Mouse (Mus musculus) kidney, adult 10 weeks (tissue): ENCODE measurements around the gene C2cd2l. TPM values are rescaled to one million over a fixed set of nuclear protein-coding genes. Genes with fewer than 3 reads are reported as not detected.

ENCODE experiments used
- polyA plus RNA-seq: library from polyadenylated mRNA; stranded (reverse); fragments of 350-450 nt; fragmentation: Illumina TruSeq; extraction: RNeasy Lipid Tissue Mini Kit (QIAGEN cat#74804); gene quantifications from one replicate; pipeline ENCODE4 v1.2.3, GENCODE M21; 2014; ENCODE audit warnings: low read depth, low replicate concordance

Gene C2cd2l
- polyA plus RNA-seq, result 3.3 TPM

GRCm38 (mm10) chr9:44319887-44320798 lies at the start of gene C2cd2l:
Gene C2cd2l (minus strand): TSS chr9:44320285.

DNA sequence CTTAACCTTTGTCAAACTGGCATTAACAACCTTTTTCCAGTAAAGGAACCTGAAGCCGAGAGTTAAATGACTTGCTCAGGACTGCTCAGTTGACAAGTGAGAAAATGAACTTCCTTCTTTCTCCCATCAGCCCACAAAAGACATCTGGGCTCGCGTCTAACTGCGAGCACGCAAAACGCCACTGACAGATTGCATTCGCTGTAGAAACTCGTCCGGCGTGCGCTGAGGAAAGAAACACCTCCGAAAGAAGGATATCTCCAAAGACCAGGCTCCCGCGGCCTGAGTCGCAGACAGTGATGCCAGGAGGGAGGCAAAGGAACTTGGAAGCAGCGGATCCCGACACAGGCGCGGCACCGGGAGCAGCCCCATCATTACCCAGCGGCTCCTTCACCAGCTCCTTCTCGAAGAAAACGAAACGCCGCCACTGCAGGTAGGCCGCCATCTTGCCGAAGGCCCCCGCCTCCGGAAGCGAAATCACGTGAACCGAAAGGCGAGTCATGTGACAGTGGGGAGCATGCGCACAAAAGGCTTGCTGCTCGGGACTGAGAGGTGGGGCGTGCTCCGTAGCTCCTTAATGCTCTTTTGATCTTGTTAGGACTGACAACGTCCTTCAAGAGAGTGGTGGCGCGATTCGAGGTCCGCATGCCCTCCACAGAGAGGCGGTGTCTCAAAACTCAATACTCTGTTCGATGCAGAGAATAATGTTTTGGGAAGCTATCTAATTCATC lies 41.3 kb upstream of the C2cd2l start, which contains the start of gene Vps11:
Vps11 (minus strand) TSS at position 481 of the 728 bp plus-strand sequence.

GRCm38 (mm10) chr9:44343781-44344421 lies 23.8 kb upstream of the C2cd2l start, which contains the start of gene Hmbs:
Gene Hmbs (minus strand): TSS chr9:44344228.

DNA sequence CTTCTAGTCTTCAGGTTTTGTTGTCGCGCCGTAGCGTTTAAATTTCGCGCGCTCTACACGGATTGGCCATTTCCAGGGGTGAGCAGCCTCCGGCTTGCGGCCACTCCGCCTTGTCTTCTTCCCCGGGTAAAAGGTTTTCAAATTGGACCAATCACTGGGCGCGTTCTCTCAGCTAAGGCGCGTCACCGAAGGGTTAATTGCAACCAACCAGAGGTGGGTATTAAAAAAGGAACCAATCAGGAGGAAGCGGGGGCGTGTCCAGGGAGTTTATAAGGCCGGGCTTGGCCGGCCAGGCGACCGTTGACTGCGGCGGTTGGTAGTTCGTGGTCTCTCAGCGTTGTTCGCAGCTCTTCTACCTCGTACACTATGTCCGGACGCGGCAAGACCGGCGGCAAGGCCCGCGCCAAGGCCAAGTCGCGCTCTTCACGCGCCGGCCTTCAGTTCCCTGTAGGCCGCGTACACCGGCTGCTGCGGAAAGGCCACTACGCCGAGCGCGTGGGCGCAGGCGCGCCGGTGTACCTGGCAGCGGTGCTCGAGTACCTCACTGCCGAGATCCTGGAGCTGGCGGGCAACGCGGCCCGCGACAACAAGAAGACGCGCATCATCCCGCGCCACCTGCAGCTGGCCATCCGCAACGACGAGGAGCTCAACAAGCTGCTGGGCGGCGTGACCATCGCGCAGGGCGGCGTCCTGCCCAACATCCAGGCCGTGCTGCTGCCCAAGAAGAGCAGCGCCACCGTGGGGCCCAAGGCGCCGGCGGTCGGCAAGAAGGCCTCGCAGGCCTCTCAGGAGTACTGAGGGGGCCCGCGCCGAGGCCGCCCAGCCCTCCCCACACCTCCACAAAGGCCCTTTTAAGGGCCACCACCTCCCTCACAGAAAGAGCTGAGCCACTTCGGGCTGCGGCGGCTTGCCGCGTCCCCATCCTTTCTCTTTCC lies 14.6 kb upstream of the C2cd2l start, which contains the start of gene H2afx:
H2afx (plus strand) TSS at position 299 of the 935 bp plus-strand sequence.

DNA sequence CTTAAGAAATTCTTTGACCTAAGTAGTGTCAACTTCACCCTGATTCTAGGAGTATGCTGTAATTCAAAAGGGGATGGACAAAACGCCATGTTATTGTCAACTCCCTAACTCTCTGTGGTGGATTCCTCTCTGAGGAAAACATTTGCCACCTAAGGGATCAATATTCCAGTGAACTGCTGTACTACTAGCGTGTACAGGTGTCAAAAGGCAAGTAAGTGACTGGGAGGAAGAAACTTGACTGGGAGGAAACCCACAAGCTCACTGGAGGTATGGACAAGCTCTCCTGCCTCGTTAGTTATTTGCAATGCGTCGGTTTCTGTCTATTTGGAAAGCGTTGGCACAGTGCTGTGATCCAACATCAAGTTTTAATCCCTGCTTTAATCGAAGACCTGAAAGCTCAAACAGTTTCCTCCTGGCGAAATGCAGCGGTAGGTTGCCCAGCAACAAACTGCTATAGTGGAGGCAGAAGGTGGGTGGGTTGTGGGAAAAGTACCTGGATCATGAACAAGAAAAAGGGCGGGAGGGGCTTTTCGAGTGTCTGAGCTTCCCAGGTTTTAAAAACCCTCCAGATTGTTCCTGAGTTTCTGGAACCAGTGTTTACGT lies 5.8 kb upstream of the C2cd2l start, which contains the start of gene Dpagt1:
Dpagt1 (plus strand) TSS at position 252 of the 603 bp plus-strand sequence.

DNA sequence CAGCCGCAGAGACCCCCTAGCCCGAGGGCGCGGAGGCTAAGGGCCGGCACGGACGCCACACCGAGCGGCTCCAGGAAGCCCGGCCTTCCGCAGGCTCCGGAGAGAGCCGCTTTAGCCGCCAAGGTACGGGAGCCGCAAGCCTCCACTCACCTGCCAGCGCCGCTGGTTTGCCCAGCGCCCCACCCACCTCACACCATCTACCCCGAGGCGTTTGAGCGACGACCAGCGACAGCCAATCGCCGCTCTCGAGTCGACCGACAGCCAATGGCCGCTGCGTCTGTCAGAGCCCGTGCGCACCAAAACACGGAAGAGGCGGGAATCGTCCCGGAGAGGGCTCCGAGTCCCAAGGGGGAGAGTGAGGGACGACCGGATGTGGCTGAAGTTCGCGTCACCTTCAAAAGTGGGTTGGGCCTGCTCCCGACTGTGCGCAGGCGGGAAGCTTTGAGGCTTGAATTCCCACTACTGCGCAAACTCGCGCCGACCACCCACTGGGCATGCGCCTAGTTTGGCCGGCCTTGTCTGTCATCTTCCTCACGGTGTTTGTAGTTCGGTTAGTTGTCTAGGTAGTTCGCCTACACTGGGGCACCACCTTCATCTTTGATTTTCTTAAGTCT lies 14.5 kb downstream of the C2cd2l start, which contains the start of gene Hinfp:
Hinfp (minus strand) TSS at position 206 of the 614 bp plus-strand sequence.

GRCm38 (mm10) chr9:44288076-44288958 lies 31.8 kb downstream of the C2cd2l start, which contains the start of gene Abcg4:
Gene Abcg4 (minus strand): TSS chr9:44288615.

GRCm38 (mm10) chr9:44268432-44268831 lies 51.7 kb downstream of the C2cd2l start, which contains the start of gene Nlrx1:
Gene Nlrx1 (minus strand): TSS chr9:44268599.

Other genes starting within 250 kb of the C2cd2l start
- gene Mfrp, start 218.6 kb downstream of the C2cd2l start, polyA plus RNA-seq, result 0.12 TPM
- not detected for gene C1qtnf5, start 213.0 kb downstream of the C2cd2l start, polyA plus RNA-seq
- 0.24 TPM for gene Gm49380, start 206.8 kb downstream of the C2cd2l start, polyA plus RNA-seq
- 1.7 TPM for gene Rnf26, start 206.8 kb downstream of the C2cd2l start, polyA plus RNA-seq
- 6.2 TPM for gene Mcam, start 185.8 kb downstream of the C2cd2l start, polyA plus RNA-seq
- 16.9 TPM for gene Cbl, start 86.2 kb downstream of the C2cd2l start, polyA plus RNA-seq
- not detected for gene Ccdc153, start 79.6 kb downstream of the C2cd2l start, polyA plus RNA-seq
- gene Pdzd3, start 68.8 kb downstream of the C2cd2l start, polyA plus RNA-seq, result 9.0 TPM
- gene Nlrx1, start 51.7 kb downstream of the C2cd2l start, polyA plus RNA-seq, result 0.12 TPM
- not detected for gene Abcg4, start 31.7 kb downstream of the C2cd2l start, polyA plus RNA-seq
- 6.8 TPM for gene Hinfp, start 14.6 kb downstream of the C2cd2l start, polyA plus RNA-seq
- gene Dpagt1, start 5.7 kb upstream of the C2cd2l start, polyA plus RNA-seq, result 7.5 TPM
- 1.1 TPM for gene H2afx, start 14.4 kb upstream of the C2cd2l start, polyA plus RNA-seq
- 24.3 TPM for gene Hmbs, start 23.9 kb upstream of the C2cd2l start, polyA plus RNA-seq
- 9.7 TPM for gene Vps11, start 41.4 kb upstream of the C2cd2l start, polyA plus RNA-seq
- gene Hyou1, start 59.2 kb upstream of the C2cd2l start, polyA plus RNA-seq, result 9.5 TPM
- gene Slc37a4, start 76.6 kb upstream of the C2cd2l start, polyA plus RNA-seq, result 43.3 TPM
- 684 TPM for gene Rps25, start 86.9 kb upstream of the C2cd2l start, polyA plus RNA-seq
- 41.1 TPM for gene Trappc4, start 87.3 kb upstream of the C2cd2l start, polyA plus RNA-seq
- 7.0 TPM for gene Ccdc84, start 98.3 kb upstream of the C2cd2l start, polyA plus RNA-seq
- gene Foxr1, start 120.9 kb upstream of the C2cd2l start, polyA plus RNA-seq, result not detected
- not detected for gene Upk2, start 134.7 kb upstream of the C2cd2l start, polyA plus RNA-seq
- 0.97 TPM for gene Bcl9l, start 162.5 kb upstream of the C2cd2l start, polyA plus RNA-seq
- gene Cxcr5, start 241.6 kb upstream of the C2cd2l start, polyA plus RNA-seq, result not detected